Mouse (Mus musculus): ENCODE data around the gene Cd302. TPM values are rescaled to one million over a fixed set of nuclear protein-coding genes. Genes with fewer than 3 reads are reported as not detected.

The Cd302 gene
- total and polyA plus RNA-seq, 3 experiments = not detected

DNA sequence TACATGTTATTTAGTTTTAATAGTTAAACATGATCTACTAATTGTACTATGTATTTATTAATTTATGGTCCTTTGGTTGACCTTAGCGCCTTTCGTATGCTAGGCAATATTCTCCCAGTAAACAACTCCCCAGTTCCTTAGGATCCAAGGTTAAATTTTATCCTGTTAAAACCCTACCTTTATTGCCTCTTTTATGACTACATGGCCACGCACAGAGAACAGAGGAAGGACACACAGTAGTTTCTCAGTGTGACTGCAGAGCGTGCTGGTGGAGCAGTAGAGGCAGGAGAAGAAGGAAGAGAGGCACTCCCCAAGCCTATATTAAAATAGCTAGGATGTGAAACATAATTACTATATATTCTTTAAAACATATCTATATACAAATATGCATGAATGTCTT lies 80.6 kb downstream of the Cd302 start:
- TF ChIP-seq UBTF (IDR thresholded peaks at IDR 0.05; ENCODE audit: low read depth, low read length) (no peak), USF1 (IDR thresholded peaks at IDR 0.05; ENCODE audit: low read depth, low read length) (no peak), CHD2 (IDR thresholded peaks at IDR 0.05; ENCODE audit: low read length) (no peak), IRF4 (IDR thresholded peaks at IDR 0.05; ENCODE audit: low read depth, low read length) (no peak), ZC3H11A (IDR thresholded peaks at IDR 0.05; ENCODE audit: low read depth, low read length) (no peak), EP300 (IDR thresholded peaks at IDR 0.05; ENCODE audit: low read length) (no peak), HCFC1 (IDR thresholded peaks at IDR 0.05; ENCODE audit: low read depth, low read length) (no peak), POLR2A (IDR thresholded peaks at IDR 0.05; ENCODE audit: low read depth, low read length) (no peak)

GRCm38 (mm10) chr2:60202900-60203530 lies 81.3 kb downstream of the Cd302 start:
- H3K4me1 ChIP-seq (ENCODE audit: control insufficient read depth in 1 of 2, insufficient read depth in 2 of 2) = peaks cover 5 to 24% of the 10 kb centered on the region in 2 experiments
- peaks cover 3 to 16% of the 10 kb centered on the region in 2 experiments for H3K36me3 ChIP-seq (replicated peaks in 1 of 2; ENCODE audit: control insufficient read depth in 1 of 2, insufficient read depth in 1 of 2, low read length in 1 of 2)
- no peak for DNase-seq (ENCODE audit: extremely low read depth)
- in situ Hi-C loops (cut with MboI; ENCODE audit: low pct_ligation_motif_present, low pct_unique_long_range_greater_than_20kb, low sequenced_read_pairs) = no loop called here
- H3K4me3 ChIP-seq (replicated peaks in 1 of 3; ENCODE audit: low read depth in 2 of 3, low read length in 2 of 3, poor library complexity in 1 of 3) = no peak overlapping the region
- no peak overlapping the region for H3K9ac ChIP-seq (ENCODE audit: insufficient read depth, low read depth)
- TF ChIP-seq JUN (IDR thresholded peaks at IDR 0.05; ENCODE audit: insufficient read depth, low read depth, low read length) = no peak
- TF ChIP-seq ZMIZ1 (IDR thresholded peaks at IDR 0.05; ENCODE audit: low read depth, low read length) = no peak
- TF ChIP-seq KAT2A (IDR thresholded peaks at IDR 0.05; ENCODE audit: insufficient replicate concordance, low read length) = no peak
- no peak for TF ChIP-seq ZKSCAN1 (IDR thresholded peaks at IDR 0.05; ENCODE audit: borderline replicate concordance, low read depth, low read length)
- no peak for TF ChIP-seq MYC (IDR thresholded peaks at IDR 0.05; ENCODE audit: low read depth, low read length)
- no peak for TF ChIP-seq BHLHE40 (IDR thresholded peaks at IDR 0.05; ENCODE audit: low read depth, low read length)
- TF ChIP-seq MXI1 (IDR thresholded peaks at IDR 0.05; ENCODE audit: low read depth, low read length) = no peak
- TF ChIP-seq CHD2 (IDR thresholded peaks at IDR 0.05; ENCODE audit: low read length) = no peak
- TF ChIP-seq ETS1 (conservative IDR thresholded peaks at IDR 0.05; ENCODE audit: low read depth, low read length) = no peak
- TF ChIP-seq HCFC1 (IDR thresholded peaks at IDR 0.05; ENCODE audit: low read depth, low read length) = no peak
- TF ChIP-seq POLR2AphosphoS2 (IDR thresholded peaks at IDR 0.05; ENCODE audit: low read depth, low read length) = no peak
- TF ChIP-seq MAX (IDR thresholded peaks at IDR 0.05; ENCODE audit: low read length) = no peak
- dilution Hi-C loops (cut with MboI; ENCODE audit: extremely low pct_ligation_motif_present, extremely low pct_unique_long_range_greater_than_20kb, low sequenced_read_pairs) = no loop called here
- no peak overlapping the region for H3K4me2 ChIP-seq (ENCODE audit: insufficient read depth, low read depth, poor library complexity, severe bottlenecking)
- no peaks in the 10 kb centered on the region for H3K9me3 ChIP-seq (replicated peaks; ENCODE audit: low read length)
- no peaks in the 10 kb centered on the region for H3K27me3 ChIP-seq (replicated peaks)
- H3K79me2 ChIP-seq (replicated peaks; ENCODE audit: control insufficient read depth, extremely low read depth, insufficient read depth, poor library complexity, severe bottlenecking) = peaks cover 1% of the 10 kb centered on the region; the same call in 1 of the 2 replicates
- H3K27ac ChIP-seq (ENCODE audit: insufficient read depth, low read depth) = no peak overlapping the region

More for the DNA sequence above, 80.6 kb downstream of the Cd302 start:
- H3K27ac ChIP-seq (ENCODE audit: insufficient read depth, low read depth) = no peak overlapping the region
- H3K79me2 ChIP-seq (replicated peaks; ENCODE audit: control insufficient read depth, extremely low read depth, insufficient read depth, poor library complexity, severe bottlenecking) = peaks cover 3% of the 10 kb centered on the region; the same call in 1 of the 2 replicates
- dilution Hi-C loops (cut with MboI; ENCODE audit: extremely low pct_ligation_motif_present, extremely low pct_unique_long_range_greater_than_20kb, low sequenced_read_pairs) (no loop called here), in situ Hi-C loops (cut with MboI; ENCODE audit: low pct_ligation_motif_present, low pct_unique_long_range_greater_than_20kb, low sequenced_read_pairs) (no loop called here)
- H3K4me3 ChIP-seq (replicated peaks in 1 of 3; ENCODE audit: low read depth in 2 of 3, low read length in 2 of 3, poor library complexity in 1 of 3) = no peak overlapping the region
- no peaks in the 10 kb centered on the region for H3K9me3 ChIP-seq (replicated peaks; ENCODE audit: low read length)
- peaks cover 3 to 16% of the 10 kb centered on the region in 2 experiments for H3K36me3 ChIP-seq (replicated peaks in 1 of 2; ENCODE audit: control insufficient read depth in 1 of 2, insufficient read depth in 1 of 2, low read length in 1 of 2)
- no peak overlapping the region for H3K4me2 ChIP-seq (ENCODE audit: insufficient read depth, low read depth, poor library complexity, severe bottlenecking)
- H3K9ac ChIP-seq (ENCODE audit: insufficient read depth, low read depth) = no peak overlapping the region
- DNase-seq (ENCODE audit: extremely low read depth) = no peak
- peaks cover 7 to 29% of the 10 kb centered on the region in 2 experiments for H3K4me1 ChIP-seq (ENCODE audit: control insufficient read depth in 1 of 2, insufficient read depth in 2 of 2)
- H3K27me3 ChIP-seq (replicated peaks) = no peaks in the 10 kb centered on the region

Other genes starting within 250 kb of the Cd302 start
- gene Baz2b, start 74.6 kb downstream of the Cd302 start, total RNA-seq (2012; rRNA removed) = 27.6 and 31.9 TPM in 2 replicates
- 17.3 and 17.5 TPM in 2 replicates for gene Baz2b, start 74.6 kb downstream of the Cd302 start, total RNA-seq (2014; rRNA removed)
- gene Baz2b, start 74.6 kb downstream of the Cd302 start, polyA plus RNA-seq (2012; ENCODE audit: insufficient read length, low read depth) = 36.3 and 40.1 TPM in 2 replicates
- 40.0 and 44.5 TPM in 2 replicates for gene March7, start 74.6 kb downstream of the Cd302 start, total RNA-seq (2012; rRNA removed)
- gene March7, start 74.6 kb downstream of the Cd302 start, total RNA-seq (2014; rRNA removed) = 121 and 149 TPM in 2 replicates
- 52.1 and 53.7 TPM in 2 replicates for gene March7, start 74.6 kb downstream of the Cd302 start, polyA plus RNA-seq (2012; ENCODE audit: insufficient read length, low read depth)
- 18.8 and 32.2 TPM in 2 replicates for gene Ly75, start 98.8 kb upstream of the Cd302 start, total RNA-seq (2012; rRNA removed)
- 13.8 and 14.5 TPM in 2 replicates for gene Ly75, start 98.8 kb upstream of the Cd302 start, total RNA-seq (2014; rRNA removed)
- 10.1 and 10.6 TPM in 2 replicates for gene Ly75, start 98.8 kb upstream of the Cd302 start, polyA plus RNA-seq (2012; ENCODE audit: insufficient read length, low read depth)

Data from CH12.LX (cell line).